Mouse (Mus musculus) ES-Bruce4 (cell line): ENCODE measurements around the gene Psmd3. TPM values are rescaled to one million over a fixed set of nuclear protein-coding genes. Genes with fewer than 3 reads are reported as not detected.
"Not testable (repeated sequence)": the region's sequence is repeated elsewhere in the genome, so short reads cannot be mapped to it uniquely, and the experiment has no call there.

Experiments
- H3K27ac ChIP-seq: 2 replicates; pipeline ENCODE4 v1.5.1; 2012; ENCODE audit warnings: low read length, inconsistent platforms; ENCODE audit not compliant: insufficient read depth
- H3K27me3 ChIP-seq: 2 replicates; pipeline ENCODE4 v1.6.1; 2012; ENCODE audit warnings: mild to moderate bottlenecking, low read length, inconsistent platforms; ENCODE audit not compliant: control insufficient read depth, poor library complexity, insufficient read depth, severe bottlenecking
- H3K36me3 ChIP-seq: 2 replicates; pipeline ENCODE4 v1.6.1; 2012; ENCODE audit warnings: inconsistent platforms, mild to moderate bottlenecking, low read length, moderate library complexity; ENCODE audit not compliant: control insufficient read depth, poor library complexity, insufficient read depth, severe bottlenecking
- H3K4me1 ChIP-seq: one replicate; pipeline ENCODE4 v1.8.1; 2011; ENCODE audit warnings: low read length; ENCODE audit not compliant: control insufficient read depth, insufficient read depth
- H3K4me3 ChIP-seq: 2 replicates; pipeline ENCODE4 v1.5.1; 2011; ENCODE audit warnings: low read depth, mild to moderate bottlenecking, low read length
- H3K9ac ChIP-seq: 2 replicates; pipeline ENCODE4 v1.6.1; 2012; ENCODE audit warnings: low read depth, mild to moderate bottlenecking, inconsistent platforms; ENCODE audit not compliant: poor library complexity, severe bottlenecking
- H3K9me3 ChIP-seq: replicated peaks from 2 replicates; pipeline ENCODE4 v1.6.1; 2012; ENCODE audit warnings: mild to moderate bottlenecking, low read length, inconsistent platforms; ENCODE audit not compliant: control insufficient read depth, poor library complexity, insufficient read depth, severe bottlenecking
- CTCF ChIP-seq: IDR thresholded peaks from one replicate; pipeline ENCODE4 v1.8.1; 2011; ENCODE audit warnings: low read depth, low read length
- EP300 ChIP-seq: IDR thresholded peaks from 2 replicates; pipeline ENCODE4 v1.6.1; 2011; ENCODE audit warnings: low read depth, low read length; ENCODE audit not compliant: insufficient read depth
- POLR2A ChIP-seq: IDR thresholded peaks from one replicate; pipeline ENCODE4 v1.8.1; 2011; ENCODE audit warnings: low read length; ENCODE audit not compliant: insufficient read depth
- polyA plus RNA-seq: library from polyadenylated mRNA; stranded (reverse); fragments of >200 nt; gene quantifications from 2 replicates; pipeline ENCODE4 v1.2.4, GENCODE M21; 2011; ENCODE audit warnings: low read depth; ENCODE audit not compliant: missing spikeins, insufficient read depth, insufficient read length

Psmd3 gene
- polyA plus RNA-seq, 1 experiment, result 129 TPM

- TF ChIP-seq EP300, result no peak
- TF ChIP-seq POLR2A, result no peak
- TF ChIP-seq CTCF, result no peak
- H3K9ac ChIP-seq, result no peak overlapping the region
- no peak overlapping the region for H3K4me3 ChIP-seq
- no peaks in the 10 kb centered on the region; the same call in 1 of the 2 replicates for H3K36me3 ChIP-seq
- H3K4me1 ChIP-seq, result no peaks in the 10 kb centered on the region
- no peaks in the 10 kb centered on the region for H3K27me3 ChIP-seq
- H3K27ac ChIP-seq, result no peak overlapping the region
- H3K9me3 ChIP-seq, result no peaks in the 10 kb centered on the region
Observed at GRCm38 (mm10) chr11:98709001-98709741, 26.8 kb downstream of the Psmd3 start.

DNA sequence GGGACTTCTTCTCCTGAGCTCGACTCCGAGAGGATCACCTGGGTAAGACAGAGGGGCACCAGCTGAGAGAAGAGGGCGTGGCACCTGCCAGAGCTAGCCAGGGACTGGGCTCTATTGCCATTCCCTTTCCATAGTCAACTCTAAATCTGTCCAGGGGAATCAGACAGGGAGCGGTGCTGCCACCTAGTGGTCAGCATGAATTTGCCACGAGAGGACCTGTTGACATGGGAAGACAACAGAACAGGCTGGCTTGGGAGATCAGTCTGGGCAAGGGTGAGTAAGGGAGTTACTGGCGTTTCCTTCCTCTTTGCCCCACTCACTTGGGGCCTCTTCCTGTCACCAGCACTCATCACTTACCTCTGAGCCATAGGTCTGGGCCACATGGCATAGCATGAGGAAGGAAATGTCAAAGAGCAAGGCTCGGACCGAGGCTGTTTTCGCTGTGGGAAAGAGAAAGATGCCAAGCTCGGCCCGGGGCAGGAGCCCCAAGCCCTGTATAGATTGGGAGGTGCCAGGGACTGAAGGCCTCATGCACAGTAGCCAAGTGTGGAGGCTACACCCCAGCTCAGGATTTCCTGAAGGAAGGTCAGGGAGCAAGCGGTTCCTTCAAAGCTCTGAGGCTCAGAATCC lies 28.2 kb downstream of the Psmd3 start:
- Histone ChIP-seq H3K27me3 (no peaks in the 10 kb centered on the region), H3K36me3 (no peaks in the 10 kb centered on the region; the same call in 1 of the 2 replicates), H3K4me1 (no peaks in the 10 kb centered on the region), H3K27ac (peak overlapping the region; percentile 31; the same call in 1 of the 2 replicates), H3K9ac (no peak overlapping the region), H3K9me3 (no peaks in the 10 kb centered on the region), H3K4me3 (no peak overlapping the region)
- TF ChIP-seq CTCF, result peak; percentile 95
- TF ChIP-seq EP300, result no peak
- no peak for TF ChIP-seq POLR2A

- TF ChIP-seq CTCF, result no peak
- no peak for TF ChIP-seq POLR2A
- TF ChIP-seq EP300, result no peak
- Histone ChIP-seq H3K9ac (no peak overlapping the region), H3K9me3 (no peaks in the 10 kb centered on the region), H3K4me3 (no peak overlapping the region), H3K4me1 (no peaks in the 10 kb centered on the region), H3K27me3 (no peaks in the 10 kb centered on the region), H3K36me3 (no peaks in the 10 kb centered on the region; the same call in 1 of the 2 replicates), H3K27ac (peak overlapping the region; percentile 31; the same call in 1 of the 2 replicates)
Observed at GRCm38 (mm10) chr11:98711046-98711434, 28.7 kb downstream of the Psmd3 start.

GRCm38 (mm10) chr11:98712009-98712408 lies 29.7 kb downstream of the Psmd3 start:
- not testable (repeated sequence) for H3K36me3 ChIP-seq, H3K27ac ChIP-seq, H3K9me3 ChIP-seq, H3K9ac ChIP-seq, H3K4me1 ChIP-seq, H3K27me3 ChIP-seq, H3K4me3 ChIP-seq
- peak; percentile 34 for TF ChIP-seq CTCF

- Histone ChIP-seq H3K27ac (no peak overlapping the region), H3K36me3 (no peaks in the 10 kb centered on the region; the same call in 1 of the 2 replicates)
Observed at GRCm38 (mm10) chr11:98713703-98714102, 31.3 kb downstream of the Psmd3 start.

DNA sequence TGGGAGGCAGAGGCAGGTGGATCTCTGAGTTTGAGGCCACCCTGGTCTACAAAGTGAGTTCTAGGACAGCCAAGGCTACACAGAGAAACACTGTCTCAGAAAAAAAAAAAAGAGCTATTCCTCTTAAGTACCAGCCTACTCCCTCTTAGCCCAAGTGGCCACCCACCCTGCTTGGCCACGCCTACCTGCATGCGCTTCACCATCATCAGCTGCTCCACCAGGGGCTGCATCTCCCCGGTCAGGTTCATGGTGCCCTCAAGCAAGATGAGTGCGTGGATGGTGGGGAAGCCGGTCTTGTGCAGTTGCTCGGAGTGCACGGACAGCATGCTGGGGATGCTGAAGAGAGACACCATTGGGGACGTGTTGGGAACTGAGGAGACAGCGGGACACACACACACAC lies 33.6 kb downstream of the Psmd3 start:
- H3K36me3 ChIP-seq, result no peaks in the 10 kb centered on the region; the same call in 1 of the 2 replicates

More at GRCm38 (mm10) chr11:98713703-98714102, 31.3 kb downstream of the Psmd3 start:
- TF ChIP-seq CTCF (no peak), POLR2A (no peak), EP300 (no peak)
- H3K9ac ChIP-seq, result no peak overlapping the region
- H3K9me3 ChIP-seq, result no peaks in the 10 kb centered on the region
- no peaks in the 10 kb centered on the region for H3K27me3 ChIP-seq
- H3K4me1 ChIP-seq, result no peaks in the 10 kb centered on the region
- H3K4me3 ChIP-seq, result no peak overlapping the region

More for the DNA sequence above, 33.6 kb downstream of the Psmd3 start:
- Histone ChIP-seq H3K9ac (no peak overlapping the region), H3K27me3 (no peaks in the 10 kb centered on the region), H3K4me1 (peaks cover 2% of the 10 kb centered on the region), H3K9me3 (no peaks in the 10 kb centered on the region), H3K27ac (no peak overlapping the region), H3K4me3 (no peak overlapping the region)
- TF ChIP-seq POLR2A, result no peak
